Mouse (Mus musculus): ENCODE data around the gene Pde10a. TPM values are rescaled to one million over a fixed set of nuclear protein-coding genes. Genes with fewer than 3 reads are reported as not detected.

Gene Pde10a
- total RNA-seq, 2 experiments from 2014 or later = 4.0 to 6.0 TPM

- intact Hi-C loops (cut with DNase I) = no loop called here
- no peak for TF ChIP-seq CTCF (IDR thresholded peaks at IDR 0.05)
- no peak overlapping the region for H3K27ac ChIP-seq
- no peak overlapping the region for H3K4me3 ChIP-seq
- DNase-seq = no peak
These were observed 451.6 kb downstream of the Pde10a start for GRCm38 (mm10) chr17:8976745-8977144.

DNA sequence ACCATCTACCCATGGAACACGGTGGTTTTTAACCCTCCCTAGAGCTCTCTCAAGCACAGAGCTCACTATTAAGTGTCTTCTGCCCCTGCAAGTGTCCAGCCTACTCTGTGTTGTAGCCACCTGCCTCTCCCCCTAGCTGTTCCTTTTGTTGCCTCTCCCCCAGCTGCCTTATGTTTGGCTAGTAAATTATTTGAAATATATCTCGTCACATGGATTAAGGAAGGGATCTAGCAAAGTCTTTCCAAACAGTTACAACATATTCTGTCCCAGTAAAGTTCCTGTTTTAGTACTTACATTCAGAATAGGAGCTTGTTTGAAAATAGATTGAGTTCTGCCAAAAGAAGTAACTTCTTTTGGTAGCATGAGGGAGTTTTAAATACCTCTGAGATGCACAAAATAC is 452.1 kb downstream of the Pde10a start:
- Histone ChIP-seq H3K4me3 (no peak overlapping the region), H3K27ac (no peak overlapping the region)
- DNase-seq = no peak
- intact Hi-C loops (cut with DNase I) = no loop called here
- no peak for TF ChIP-seq CTCF (IDR thresholded peaks at IDR 0.05)

GRCm38 (mm10) chr17:8983576-8983975 is 458.4 kb downstream of the Pde10a start:
- intact Hi-C loops (cut with DNase I) = no loop called here
- no peak overlapping the region for H3K4me3 ChIP-seq
- H3K27ac ChIP-seq = no peak overlapping the region
- no peak for DNase-seq
- no peak for TF ChIP-seq CTCF (IDR thresholded peaks at IDR 0.05)

GRCm38 (mm10) chr17:8985714-8986113 is 460.5 kb downstream of the Pde10a start:
- no peak for TF ChIP-seq CTCF (IDR thresholded peaks at IDR 0.05)
- no peak for DNase-seq
- Histone ChIP-seq H3K4me3 (no peak overlapping the region), H3K27ac (no peak overlapping the region)
- intact Hi-C loops (cut with DNase I) = no loop called here

- H3K27ac ChIP-seq = no peak overlapping the region
- DNase-seq = no peak
- TF ChIP-seq CTCF (IDR thresholded peaks at IDR 0.05) = no peak
- intact Hi-C loops (cut with DNase I) = no loop called here
- no peak overlapping the region for H3K4me3 ChIP-seq
These were observed 461.4 kb downstream of the Pde10a start for GRCm38 (mm10) chr17:8986551-8986950.

- no peak overlapping the region for H3K27ac ChIP-seq
- intact Hi-C loops (cut with DNase I) = no loop called here
- no peak for DNase-seq
- no peak for TF ChIP-seq CTCF (IDR thresholded peaks at IDR 0.05)
- H3K4me3 ChIP-seq = no peak overlapping the region
These were observed 462.2 kb downstream of the Pde10a start for GRCm38 (mm10) chr17:8987369-8987768.

DNA sequence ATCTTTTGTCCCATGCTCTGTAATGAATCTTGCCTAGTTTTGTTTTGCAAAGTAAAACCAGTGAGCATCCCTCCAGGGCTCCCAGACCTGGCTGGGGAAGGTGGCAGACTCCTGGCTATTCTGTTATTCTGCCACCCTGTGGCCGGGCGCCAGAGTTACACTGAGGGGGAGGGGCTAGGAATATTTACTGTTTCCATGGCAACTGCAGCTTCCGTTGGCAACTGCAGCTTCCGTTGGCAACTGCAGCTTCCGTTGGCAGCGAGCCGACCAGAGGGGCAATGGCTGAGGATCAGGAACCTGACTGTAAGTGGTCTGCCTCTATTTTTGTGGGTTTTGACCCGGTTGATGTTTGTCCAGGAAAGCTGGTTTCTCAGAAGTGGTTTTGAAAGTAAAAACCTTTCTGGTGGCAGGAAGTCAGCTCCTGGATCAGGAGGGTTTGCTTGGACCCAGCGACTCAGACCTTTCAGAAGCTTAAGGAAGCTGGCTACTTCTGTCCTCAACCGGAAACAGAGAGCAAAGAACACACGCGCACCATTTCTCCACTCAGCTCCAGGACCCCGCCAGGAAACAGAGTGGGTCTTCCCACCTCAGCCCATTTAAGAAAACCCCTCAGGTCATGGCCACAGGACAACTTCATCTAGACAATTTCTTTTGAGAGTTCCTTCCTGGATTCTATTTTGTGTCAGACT is 463.1 kb downstream of the Pde10a start, which contains the start of gene 1700010I14Rik:
TSS of gene 1700010I14Rik (plus strand) at position 215 of the 689 bp plus-strand sequence.
- DNase-seq = peak; percentile 82
- peak; percentile 56 for TF ChIP-seq CTCF (IDR thresholded peaks at IDR 0.05)
- intact Hi-C loops (cut with DNase I) = no loop called here
- H3K27ac ChIP-seq = peak within 1 kb of the TSS; percentile 38
- H3K4me3 ChIP-seq = peak within 1 kb of the TSS; percentile 69

DNA sequence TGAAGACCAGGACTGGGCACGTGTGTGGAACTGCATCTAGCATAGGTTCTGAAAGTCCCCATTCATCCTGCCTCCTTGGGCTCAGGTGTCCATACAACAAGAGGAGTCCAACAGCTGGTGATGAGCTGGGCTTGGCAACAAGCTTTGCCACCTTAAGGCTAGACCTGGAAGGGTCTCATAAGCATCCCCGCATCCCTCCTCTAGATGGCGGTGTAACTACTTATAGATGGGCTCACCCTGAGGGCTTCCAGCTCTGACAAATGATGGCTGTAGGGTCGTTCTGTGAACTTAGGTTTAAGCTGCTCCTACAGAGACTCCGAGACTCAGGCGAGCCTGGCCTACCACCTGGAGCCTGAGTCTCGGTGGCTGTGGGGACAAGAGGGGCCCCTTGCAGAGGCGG is 466.0 kb downstream of the Pde10a start:
- no peak overlapping the region for H3K4me3 ChIP-seq
- intact Hi-C loops (cut with DNase I) = no loop called here
- H3K27ac ChIP-seq = no peak overlapping the region
- no peak for DNase-seq
- TF ChIP-seq CTCF (IDR thresholded peaks at IDR 0.05) = peak; percentile 50

DNA sequence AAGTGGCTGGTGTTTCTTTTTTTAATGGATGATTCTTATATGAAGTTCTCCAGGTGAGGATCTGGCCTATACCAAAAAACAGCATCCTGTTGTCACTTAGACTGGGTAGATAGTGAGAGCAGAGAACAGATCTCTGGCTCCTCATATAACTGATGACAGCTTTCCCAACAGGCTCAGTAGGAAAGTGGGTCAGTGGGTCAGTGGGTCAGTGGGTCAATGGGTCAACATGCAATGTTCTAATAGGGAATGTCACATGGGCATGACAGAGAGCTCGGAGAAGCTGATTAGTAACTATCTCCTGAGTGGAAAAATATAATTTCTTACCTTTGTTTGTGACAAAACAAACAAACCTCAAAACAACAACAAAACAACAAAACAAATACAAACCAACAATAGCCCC is 470.2 kb downstream of the Pde10a start:
- Histone ChIP-seq H3K27ac (no peak overlapping the region), H3K4me3 (no peak overlapping the region)
- no peak for TF ChIP-seq CTCF (IDR thresholded peaks at IDR 0.05)
- DNase-seq = no peak
- intact Hi-C loops (cut with DNase I) = no loop called here

DNA sequence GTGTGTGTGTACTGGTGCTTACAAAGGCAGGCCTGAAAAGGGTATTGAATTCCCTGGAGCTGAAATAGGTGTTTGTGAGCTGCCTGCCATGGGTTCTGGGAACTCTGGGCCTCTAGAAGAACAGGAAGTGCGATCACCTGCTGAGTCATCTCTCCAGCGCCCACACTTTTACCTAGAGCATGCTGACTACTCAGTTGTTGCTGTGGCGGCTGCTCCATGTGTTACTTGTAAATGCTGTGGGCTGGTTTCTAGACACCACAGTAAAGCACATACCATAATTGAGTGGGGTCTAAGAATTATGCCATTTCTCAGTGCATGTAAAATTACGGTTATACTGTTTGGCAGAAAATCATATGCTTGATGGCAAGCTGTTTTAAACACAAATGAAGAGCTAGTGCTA is 477.3 kb downstream of the Pde10a start:
- TF ChIP-seq CTCF (IDR thresholded peaks at IDR 0.05) = no peak
- Histone ChIP-seq H3K27ac (no peak overlapping the region), H3K4me3 (no peak overlapping the region)
- intact Hi-C loops (cut with DNase I) = no loop called here
- no peak for DNase-seq

DNA sequence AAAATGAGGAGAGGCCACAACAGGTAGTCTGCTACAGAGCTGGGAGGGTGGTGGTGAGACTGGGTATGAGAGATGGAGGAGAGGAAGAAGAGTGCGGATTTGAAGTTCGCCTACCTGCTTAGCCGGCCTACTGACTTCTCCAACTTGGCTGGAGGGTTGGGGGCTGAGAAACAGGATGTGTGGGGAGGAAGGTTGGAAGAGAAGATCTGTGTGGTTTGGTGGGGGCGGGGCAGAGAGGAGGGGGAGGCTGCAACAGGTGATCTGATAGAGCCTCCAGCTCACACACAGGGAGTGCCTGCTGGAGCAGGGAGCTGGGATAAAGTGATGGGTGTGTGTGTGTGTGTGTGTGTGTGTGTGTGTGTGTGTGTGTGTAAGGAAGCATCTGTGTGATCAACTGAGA is 479.3 kb downstream of the Pde10a start:
- no peak for DNase-seq
- no peak for TF ChIP-seq CTCF (IDR thresholded peaks at IDR 0.05)
- intact Hi-C loops (cut with DNase I) = no loop called here
- Histone ChIP-seq H3K27ac (no peak overlapping the region), H3K4me3 (no peak overlapping the region)

- H3K27ac ChIP-seq = no peak overlapping the region
- no peak overlapping the region for H3K4me3 ChIP-seq
- DNase-seq = no peak
- intact Hi-C loops (cut with DNase I) = loop anchor here (10.0 kb wide), 1 partner anchor 731 kb away; no protein-coding TSS in a partner anchor
- TF ChIP-seq CTCF (IDR thresholded peaks at IDR 0.05) = peak; percentile 28
These were observed 498.2 kb downstream of the Pde10a start for GRCm38 (mm10) chr17:9023198-9023942.

DNA sequence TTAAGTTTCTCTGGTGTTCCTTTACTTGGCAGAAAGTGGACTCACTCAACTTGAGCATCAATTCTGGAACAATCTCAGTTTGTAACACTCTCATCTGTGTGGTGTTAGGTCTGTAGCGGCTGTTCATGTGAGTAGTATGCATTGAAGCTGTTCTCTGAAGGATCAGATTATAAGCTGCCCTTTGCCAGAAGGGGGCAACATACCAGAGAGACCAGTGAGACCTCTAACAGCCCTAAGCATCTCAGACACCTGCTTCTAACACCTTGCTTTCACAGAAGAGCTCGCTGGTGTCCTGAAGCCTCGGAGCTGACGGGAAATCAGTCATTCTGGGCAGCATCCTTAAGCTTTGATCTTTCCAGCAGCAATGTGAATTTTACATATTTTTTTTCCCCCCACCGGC is 505.0 kb downstream of the Pde10a start:
- intact Hi-C loops (cut with DNase I) = no loop called here
- TF ChIP-seq CTCF (IDR thresholded peaks at IDR 0.05) = no peak

More for the DNA sequence above, 505.0 kb downstream of the Pde10a start:
- DNase-seq = no peak
- H3K27ac ChIP-seq = no peak overlapping the region
- H3K4me3 ChIP-seq = no peak overlapping the region

All from gastrocnemius, adult 2 months (tissue).